Mouse (Mus musculus) myocyte (in vitro differentiated cells): ENCODE data around the gene St8sia1.

Source experiments
- MAX ChIP-seq: IDR thresholded peaks from one replicate; pipeline ENCODE4 v1.6.1; 2011; ENCODE audit warnings: low read depth, mild to moderate bottlenecking, control low read depth
- MYOD1 ChIP-seq, 3 experiments: IDR thresholded peaks; one replicate each; pipeline ENCODE4 v1.6.1; 2011; ENCODE audit warnings: control low read depth in 2 of 3, low read depth in 2 of 3, mild to moderate bottlenecking in 2 of 3, moderate library complexity in 1 of 3; ENCODE audit not compliant: insufficient read length in 2 of 3, control insufficient read depth in 1 of 3
- MYOG ChIP-seq, 3 experiments: IDR thresholded peaks; one replicate each; pipeline ENCODE4 v1.6.1; 2011; ENCODE audit warnings: control low read depth in 2 of 3, low read depth in 2 of 3, mild to moderate bottlenecking in 2 of 3; ENCODE audit not compliant: insufficient read length in 2 of 3, control insufficient read depth in 1 of 3, insufficient read depth in 1 of 3
- POLR2A ChIP-seq: IDR thresholded peaks from one replicate; pipeline ENCODE4 v1.6.1; 2011; ENCODE audit warnings: low read depth, mild to moderate bottlenecking, control low read depth, moderate library complexity; ENCODE audit not compliant: insufficient read length
- POLR2AphosphoS2 ChIP-seq: IDR thresholded peaks from one replicate; pipeline ENCODE4 v1.6.1; 2011; ENCODE audit warnings: low read depth, control low read depth; ENCODE audit not compliant: insufficient read length
- TCF12 ChIP-seq: IDR thresholded peaks from one replicate; pipeline ENCODE4 v1.6.1; 2011; ENCODE audit warnings: mild to moderate bottlenecking, control low read depth; ENCODE audit not compliant: poor library complexity, insufficient read depth, severe bottlenecking
- USF1 ChIP-seq: IDR thresholded peaks from one replicate; pipeline ENCODE4 v1.6.1; 2011; ENCODE audit warnings: low read depth, mild to moderate bottlenecking, control low read depth, moderate library complexity

- TF ChIP-seq MYOG (IDR thresholded peaks at IDR 0.05; ENCODE audit: control insufficient read depth in 1 of 3, insufficient read depth in 1 of 3, insufficient read length in 2 of 3, low read depth in 2 of 3) (no peak), POLR2A (no peak), POLR2AphosphoS2 (no peak), USF1 (no peak), MAX (no peak), TCF12 (no peak), MYOD1 (IDR thresholded peaks at IDR 0.05; ENCODE audit: control insufficient read depth in 1 of 3, insufficient read length in 2 of 3, low read depth in 2 of 3) (no peak)
These were observed 161.4 kb downstream of the St8sia1 start for GRCm38 (mm10) chr6:142802617-142803525.
